Mouse (Mus musculus): Measurements from ENCODE around the gene S100a1. TPM values are rescaled to one million over a fixed set of nuclear protein-coding genes. Genes with fewer than 3 reads are reported as not detected.

Gene S100a1
- polyA plus RNA-seq (2012; rRNA removed), result 184 and 230 TPM in 2 replicates

DNA sequence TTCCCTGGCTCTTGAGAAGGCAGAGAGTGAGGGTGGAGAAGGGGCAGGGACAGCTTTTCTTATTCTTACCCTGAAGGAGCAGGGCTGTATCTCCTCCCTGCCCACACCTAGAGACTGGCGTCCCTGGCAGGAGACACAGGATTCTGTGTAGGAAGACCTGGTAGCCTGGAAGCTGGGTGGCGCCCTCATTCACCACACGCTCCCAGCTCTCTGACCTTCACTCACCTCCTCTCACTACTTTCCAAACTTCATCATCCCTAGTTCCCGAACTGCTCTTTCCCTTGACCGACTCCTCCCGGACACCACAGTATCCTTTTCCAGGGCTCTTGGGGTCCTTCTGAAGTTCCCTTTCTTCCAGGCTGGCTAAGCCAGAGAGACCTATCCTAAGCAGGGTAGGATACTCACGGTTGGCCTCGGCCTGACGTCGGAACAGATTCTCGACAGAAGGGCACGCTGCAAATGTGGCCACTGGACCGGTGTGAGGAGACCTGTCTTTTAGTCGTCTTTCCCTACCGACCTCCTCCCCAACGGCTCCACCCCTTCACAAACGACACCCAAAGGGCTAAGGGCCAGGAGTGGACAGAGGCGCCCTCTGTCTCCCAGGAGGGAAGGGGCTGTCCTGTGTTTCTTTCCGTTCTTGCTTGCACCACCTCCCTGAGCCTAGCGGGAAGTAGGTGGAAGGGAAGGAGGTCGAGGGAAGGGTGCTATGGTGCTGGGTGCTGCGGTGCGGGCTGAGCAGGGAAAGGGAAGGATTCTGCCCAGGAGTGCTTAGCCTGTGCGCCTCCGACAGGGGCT lies at the start of gene S100a1, which contains the start of gene S100a13:
Gene S100a1, minus strand, starts transcription at position 597 of the 795 bp plus-strand sequence.
Gene S100a13, plus strand, starts transcription at position 640 of the 795 bp plus-strand sequence.
- DNase-seq (ENCODE audit: low read depth), result no peak

DNA sequence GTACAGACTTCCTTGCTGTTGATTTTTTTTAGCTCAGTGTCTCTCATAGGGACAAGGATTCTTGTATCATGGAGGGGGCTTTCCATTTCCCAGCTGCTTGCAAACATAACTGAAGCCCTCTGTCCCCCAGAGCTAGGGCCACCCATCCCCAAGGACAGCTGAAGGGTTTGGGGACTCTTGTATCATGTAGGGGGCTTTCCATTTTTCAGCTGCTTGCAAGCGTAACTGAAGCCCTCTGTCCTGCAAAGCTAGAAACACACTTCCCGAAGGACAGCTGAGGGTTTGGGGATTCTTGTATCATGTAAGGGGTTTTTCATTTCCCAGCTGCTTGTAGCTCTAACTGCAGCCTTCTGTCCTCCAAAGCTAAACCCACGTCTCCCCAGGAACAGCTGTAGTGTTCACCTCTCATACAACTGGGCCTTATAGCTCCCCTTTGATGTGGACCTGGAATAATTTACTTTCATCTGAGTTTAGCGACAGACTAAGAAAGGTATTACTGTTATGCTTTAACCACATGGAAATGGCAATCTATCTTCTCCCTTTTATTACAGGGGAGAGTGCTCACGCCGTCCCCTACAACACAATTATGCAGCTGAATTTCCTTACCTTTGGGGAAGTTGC lies 45.9 kb upstream of the S100a1 start, which contains the start of gene S100a3:
Gene S100a3, plus strand, starts transcription at position 571 of the 621 bp plus-strand sequence.
- no peak for DNase-seq (ENCODE audit: low read depth)

DNA sequence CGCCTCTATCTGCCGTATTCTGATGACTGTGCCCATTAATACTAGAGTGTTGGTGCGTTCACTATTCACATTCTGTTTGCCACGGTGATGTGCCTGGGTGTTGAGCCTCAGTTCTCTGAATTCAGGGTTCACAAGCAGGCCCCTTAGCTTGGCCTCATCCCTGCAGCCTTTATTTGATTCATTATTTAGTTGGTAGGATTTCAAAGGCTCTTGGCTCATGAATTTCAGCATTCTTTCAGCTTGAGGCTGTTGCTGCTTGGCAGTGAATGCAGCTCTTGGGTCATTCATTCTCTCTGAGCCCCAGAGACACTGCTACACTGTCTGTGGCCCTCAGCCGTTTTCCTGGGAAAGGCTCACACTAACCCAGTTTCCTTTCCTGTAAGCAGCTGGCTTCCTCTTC lies 41.8 kb upstream of the S100a1 start:
- no peak for DNase-seq (ENCODE audit: low read depth)

DNA sequence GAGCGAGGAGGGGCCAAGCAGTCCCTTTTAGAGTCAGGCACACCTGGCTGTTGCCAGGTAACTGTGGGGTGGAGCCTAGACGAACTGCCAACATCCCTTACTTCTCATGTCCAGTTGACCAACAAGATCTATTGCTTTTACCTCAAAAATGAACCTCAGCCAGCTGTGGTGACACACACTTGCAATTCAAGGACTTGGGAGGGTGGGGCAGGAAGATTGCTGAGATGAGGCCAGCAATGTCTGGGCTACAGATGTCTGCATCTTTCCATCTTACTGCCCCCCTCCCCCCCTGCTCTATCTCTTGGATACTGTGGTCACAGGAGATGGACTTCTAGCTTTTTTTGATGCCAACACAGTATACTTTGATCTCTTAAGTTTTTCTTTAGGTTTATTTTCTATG lies 38.0 kb upstream of the S100a1 start:
- no peak for DNase-seq (ENCODE audit: low read depth)

DNA sequence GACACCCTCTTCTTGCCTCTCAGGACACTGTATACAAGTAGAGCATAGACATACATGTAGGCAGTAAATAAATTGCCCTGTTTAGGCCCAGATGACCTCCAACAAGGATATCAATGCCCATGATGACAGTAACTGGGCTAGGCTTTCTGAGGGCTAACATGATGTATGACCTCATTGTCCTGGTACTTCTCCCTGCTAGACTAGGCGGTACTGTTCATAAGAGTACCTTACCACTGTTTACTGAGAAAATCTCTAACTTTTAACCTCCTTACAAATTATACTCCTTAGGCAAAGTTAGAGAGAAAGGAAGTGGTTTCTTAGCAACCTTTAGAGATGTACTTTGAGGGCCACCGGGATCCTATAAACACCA lies 36.2 kb upstream of the S100a1 start:
- no peak for DNase-seq (ENCODE audit: low read depth)

DNA sequence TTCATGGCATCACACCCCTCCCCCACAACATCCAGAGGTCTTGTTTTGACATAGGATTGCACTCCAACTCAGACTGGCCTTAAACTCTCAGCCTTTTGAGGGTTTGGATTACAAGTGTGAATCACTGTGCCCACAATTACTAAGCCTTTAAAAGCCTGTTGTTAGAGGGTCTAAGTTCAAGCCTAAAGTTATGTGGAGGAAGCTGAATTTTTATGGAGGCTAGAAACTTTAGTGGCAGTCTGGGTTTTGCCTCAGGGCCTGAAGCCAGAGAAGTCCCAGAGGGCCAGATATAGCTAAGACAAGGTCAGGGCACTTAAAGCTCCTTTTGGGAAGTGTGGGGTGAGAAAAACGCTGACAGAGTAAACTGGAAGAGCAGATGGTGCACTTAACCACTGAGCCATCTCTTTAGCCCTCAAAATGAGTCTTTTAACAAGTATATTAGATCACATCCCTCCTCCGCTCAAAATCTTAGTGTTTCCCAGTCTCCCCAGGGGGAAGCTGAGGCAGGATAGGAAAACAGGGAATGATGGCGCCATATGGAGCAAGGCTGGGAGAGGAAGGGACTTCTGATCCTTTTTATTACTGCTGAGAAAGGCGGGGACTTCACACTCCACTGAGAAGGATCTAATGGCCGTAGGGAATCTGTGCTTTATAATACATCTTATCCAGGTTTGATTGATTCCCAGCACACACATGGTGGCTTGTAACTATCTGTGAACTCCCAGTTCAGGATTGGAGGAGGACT lies 35.7 kb upstream of the S100a1 start:
- DNase-seq (ENCODE audit: low read depth), result no peak

DNA sequence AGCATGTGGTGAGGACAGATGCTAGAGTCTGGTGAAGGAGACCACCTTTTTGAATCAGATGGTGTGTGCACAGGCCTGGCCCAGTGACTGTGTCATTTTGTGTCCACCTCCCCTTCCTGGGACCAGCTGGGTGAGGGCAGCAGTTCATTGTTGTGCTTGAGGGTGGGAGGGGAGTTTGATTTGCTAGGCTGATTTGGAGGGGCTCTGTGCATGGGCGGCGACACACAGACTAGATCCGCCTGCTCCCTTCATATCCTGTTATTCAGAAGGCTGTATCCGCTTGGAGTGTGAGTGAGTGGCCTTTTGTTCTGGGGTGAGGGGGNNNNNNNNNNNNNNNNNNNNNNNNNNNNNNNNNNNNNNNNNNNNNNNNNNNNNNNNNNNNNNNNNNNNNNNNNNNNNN lies 26.7 kb upstream of the S100a1 start:
- no peak for DNase-seq (ENCODE audit: low read depth)

DNA sequence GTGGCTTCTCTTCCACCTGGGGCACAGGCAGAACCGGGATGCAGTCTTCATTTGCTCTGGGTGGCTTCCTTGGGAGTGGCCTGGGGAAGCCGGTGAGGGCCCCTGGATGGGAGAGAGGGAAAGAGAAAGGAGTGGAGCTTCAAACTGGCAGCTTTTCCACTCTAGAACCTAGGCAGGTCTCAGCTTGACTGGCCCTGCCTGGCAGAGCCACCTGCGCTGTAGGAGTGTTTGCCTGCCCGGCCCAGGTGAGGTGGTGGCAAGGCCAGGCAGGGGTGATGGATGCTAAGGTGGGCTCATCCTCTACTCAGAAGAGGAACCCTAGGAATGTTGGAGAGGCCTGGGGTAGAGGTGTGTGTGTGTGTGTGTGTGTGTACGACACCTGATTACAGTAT lies 23.7 kb upstream of the S100a1 start:
- no peak for DNase-seq (ENCODE audit: low read depth)

DNA sequence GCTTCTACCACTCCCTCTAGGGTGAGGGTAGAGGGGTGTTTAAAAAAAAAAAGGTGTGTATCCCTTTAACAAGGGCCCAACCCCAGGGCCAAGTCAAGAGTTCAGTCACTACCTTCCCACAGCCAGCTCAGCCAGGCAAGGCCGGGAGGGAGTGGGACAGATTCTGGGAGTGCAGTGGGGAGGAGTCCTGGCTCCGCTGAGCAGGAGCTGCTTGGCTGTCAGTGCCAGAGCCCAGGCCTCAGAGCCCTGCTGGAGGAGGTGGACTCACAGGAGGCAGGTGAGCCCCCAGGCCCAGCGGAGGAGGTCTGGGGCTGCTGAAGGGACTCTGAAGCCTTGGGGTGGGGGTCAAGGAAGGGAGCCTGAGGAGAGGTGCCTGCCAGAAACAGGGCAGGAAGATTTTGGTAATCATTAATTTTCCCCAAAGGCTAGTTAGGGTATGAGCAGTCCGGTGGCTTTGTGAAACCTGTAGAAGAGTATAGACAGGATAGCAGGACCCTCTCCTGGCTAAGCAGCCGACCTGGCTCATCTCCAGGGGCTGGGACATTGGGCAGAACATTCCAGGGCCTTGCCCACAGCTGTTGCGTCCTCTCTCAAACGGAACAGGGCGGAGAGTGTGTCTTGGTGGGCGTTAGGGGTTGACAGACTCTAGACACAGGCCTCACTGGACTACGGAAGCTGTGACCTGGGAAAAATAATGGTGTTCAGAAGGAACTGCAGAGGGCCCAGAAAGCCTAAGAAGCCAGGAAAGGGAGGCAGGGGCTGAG lies 23.1 kb upstream of the S100a1 start, which contains the start of gene S100a16:
Gene S100a16, plus strand, starts transcription at position 114 of the 764 bp plus-strand sequence.
- no peak for DNase-seq (ENCODE audit: low read depth)

DNA sequence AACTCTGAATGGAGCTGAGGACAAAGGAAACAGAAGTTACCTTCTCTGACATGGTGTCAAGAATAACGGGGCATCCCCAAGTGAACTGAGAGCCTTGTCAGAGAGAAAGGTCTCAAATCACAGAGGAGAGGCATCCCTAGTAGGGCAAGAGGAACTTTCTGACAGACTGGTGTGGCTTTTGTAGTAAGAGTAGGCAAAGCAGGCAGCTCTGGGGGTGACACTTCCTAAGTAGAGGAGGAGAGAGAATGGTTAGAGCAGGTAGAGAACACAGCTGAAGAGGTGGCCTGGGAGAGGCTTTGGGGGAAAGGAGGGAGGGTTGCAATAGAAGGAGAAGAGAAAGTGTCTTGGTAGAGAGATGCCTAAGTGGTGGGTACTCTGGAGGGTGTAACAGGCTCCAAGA lies 21.3 kb upstream of the S100a1 start:
- DNase-seq (ENCODE audit: low read depth), result no peak

DNA sequence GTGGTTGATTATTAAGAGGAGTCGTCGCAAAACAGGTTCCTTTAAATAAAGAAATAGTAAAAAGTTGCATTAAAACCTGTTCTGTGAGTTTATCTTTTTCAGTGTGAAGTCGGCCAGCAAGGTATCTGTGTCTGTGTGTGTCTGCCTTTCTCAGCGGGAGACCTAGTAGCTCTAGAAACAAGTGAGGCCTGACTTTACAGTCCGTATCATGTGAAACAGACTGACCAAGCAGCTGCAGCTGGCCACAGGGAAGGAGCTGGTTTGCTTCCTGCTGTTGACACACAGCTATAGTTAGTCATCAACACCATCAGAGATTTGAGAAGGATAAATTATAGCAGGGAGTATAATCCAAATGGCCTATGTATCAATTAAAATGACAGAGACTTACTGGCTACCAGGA lies 17.5 kb upstream of the S100a1 start:
- DNase-seq (ENCODE audit: low read depth), result no peak

DNA sequence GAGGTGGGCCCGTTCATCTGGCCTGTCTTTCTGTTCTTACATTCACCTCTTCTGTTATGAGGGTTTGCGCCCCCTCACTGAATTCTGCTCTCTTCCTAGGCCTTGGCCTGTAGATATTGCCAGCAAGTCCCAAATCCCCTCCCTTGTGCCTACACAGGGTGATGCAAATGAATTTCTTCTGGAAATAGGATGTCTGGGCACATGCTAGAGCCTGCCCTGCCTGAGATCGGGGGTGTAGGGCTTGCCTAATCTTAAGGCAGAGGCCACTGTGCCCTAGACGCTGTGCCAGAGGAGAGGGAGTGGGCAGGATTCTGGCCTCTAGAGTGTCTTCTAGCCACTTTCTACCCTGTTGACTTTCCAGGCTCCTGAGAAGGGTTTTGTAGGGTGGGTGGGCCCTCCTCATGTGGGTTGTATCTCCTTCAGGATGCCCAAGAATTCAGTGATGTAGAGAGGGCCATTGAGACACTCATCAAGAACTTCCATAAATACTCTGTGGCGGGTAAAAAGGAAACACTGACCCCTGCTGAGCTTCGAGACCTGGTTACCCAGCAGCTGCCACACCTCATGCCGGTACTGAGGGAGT lies 13.2 kb upstream of the S100a1 start:
- DNase-seq (ENCODE audit: low read depth), result no peak

DNA sequence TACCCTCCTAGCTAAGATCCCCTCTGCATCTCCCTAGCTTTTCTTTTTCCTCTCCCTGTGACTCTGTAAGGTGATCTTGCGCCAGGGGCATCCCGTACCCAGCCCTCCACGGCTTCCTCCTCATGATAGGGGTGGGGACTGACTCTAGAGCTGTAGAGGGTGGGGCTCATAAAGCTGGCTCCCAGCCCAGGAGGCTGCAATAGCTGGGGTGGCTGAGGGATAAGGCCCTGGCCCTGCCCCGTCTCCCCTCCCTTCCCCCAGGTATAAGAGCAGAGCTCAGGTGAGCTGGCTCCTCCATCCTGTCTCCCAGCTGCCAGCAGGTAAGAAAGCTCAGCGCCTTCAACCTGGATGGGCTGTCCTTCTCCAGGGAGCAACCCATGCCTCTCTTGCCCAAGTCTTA lies 12.4 kb upstream of the S100a1 start, which contains the start of gene S100a14:
Gene S100a14, plus strand, starts transcription at position 277 of the 400 bp plus-strand sequence.
- DNase-seq (ENCODE audit: low read depth), result no peak

DNA sequence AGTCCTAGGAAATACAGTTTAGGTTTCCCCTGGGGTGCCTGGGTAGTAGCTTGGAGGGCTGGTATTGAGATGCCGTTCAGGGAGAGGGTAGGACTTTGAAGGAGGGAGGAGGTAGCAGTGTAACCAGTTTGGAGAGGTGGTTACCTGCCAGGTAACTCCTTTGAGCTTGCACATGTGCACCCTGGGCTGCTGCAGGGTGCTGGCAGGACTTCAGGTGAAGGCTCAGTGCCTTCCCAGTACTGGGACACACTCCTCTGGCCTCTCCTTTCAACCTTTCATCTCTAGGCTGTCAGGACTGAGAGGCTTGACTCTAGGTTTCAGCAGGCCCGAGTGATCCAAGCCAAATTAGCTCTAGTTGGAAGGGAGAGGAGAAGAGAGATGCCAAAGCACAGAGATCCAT lies 11.9 kb upstream of the S100a1 start:
- no peak for DNase-seq (ENCODE audit: low read depth)

DNA sequence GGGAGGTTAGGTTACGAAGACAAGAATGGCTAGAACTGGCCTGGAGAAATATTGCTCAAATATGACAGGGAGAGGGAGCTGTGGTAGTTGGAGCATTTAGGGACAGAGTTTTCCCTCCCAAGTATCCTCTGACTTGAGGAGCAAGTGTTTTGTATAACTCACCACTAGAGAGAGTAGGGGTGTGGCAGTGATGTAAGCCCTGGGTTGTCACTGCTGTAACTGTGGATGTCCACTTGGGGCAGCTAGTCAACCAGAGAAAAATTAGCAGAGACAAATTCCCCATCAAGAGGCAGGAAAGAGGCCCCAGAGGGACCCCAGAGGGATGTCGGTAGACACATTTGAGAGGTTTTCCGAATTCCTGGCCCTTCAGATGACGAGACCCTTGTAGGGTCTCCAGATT lies 11.2 kb upstream of the S100a1 start:
- no peak for DNase-seq (ENCODE audit: low read depth)

DNA sequence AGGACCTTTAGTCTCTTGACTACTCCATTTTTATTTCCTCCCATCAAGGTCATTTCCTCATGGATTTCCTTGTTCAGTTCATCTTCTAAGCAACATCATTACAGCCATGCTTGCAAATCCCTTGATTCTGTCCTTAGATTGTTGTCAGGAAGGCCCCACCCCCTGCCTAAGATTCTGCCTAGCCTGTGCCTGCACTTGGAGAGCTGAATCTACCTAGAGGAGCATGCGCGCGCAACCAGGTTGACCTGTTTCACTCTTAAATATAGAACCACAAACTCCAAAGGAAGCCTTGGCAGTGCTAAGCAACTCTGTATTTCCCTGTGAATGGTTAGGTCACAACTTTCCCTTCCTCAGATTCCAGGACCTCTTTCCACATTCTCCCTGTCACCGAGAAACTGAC lies 3.5 kb upstream of the S100a1 start:
- DNase-seq (ENCODE audit: low read depth), result no peak

DNA sequence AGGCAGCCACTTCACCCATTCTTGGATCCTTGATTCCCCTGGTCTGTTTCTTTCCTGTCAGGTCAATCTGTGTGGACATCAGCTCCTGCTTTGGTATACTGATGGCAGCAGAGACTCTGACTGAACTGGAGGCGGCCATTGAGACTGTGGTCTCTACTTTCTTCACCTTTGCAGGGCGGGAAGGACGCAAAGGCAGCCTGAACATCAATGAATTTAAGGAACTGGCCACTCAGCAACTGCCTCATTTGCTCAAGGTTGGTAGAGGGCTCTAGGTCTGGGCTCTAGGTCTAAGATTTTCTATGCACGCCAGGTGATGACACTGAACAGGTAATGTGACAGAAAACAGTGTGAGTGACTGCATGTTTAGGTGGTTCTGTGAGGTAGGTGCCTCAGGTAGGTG lies 1.6 kb upstream of the S100a1 start:
- no peak for DNase-seq (ENCODE audit: low read depth)

DNA sequence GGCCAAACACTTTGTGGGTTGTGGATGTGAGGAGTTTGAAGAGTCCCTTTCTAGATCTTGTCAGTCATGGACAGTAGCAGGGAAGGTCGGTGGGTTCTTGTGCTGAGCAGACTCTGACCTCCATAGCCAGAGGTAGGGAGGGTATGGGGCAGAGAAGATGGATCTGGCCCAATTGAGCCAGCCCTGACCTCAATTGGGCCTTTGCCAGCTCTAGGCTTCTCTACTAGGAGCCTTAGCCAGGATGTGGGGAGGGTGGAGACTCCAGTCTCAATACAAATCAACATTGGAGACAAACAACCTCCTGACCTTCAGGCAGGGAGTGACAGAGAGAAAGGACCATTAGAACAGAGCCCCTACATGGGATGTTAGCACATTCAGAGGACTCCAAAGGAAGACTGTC lies 1.1 kb upstream of the S100a1 start:
- no peak for DNase-seq (ENCODE audit: low read depth)

DNA sequence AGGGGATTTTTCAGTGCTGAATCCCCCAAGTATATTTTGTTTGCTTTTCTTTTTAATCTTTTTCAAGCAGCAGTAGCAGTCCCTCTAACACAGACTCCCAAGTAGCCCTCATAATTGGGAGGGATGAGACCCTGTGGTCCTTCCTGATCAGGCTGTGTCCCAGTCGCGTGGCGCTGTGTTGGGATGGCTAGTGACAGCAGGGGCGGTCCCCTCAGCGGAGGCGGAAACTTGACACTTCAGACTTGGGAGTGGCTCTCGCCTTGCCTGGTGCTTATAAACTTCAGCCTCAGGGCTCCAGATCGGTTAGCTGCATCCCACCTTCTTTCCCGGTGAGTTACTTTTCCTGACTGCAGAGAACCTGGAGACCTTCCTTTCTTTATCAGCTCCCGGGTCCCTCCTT lies 499 bp upstream of the S100a1 start:
- no peak for DNase-seq (ENCODE audit: low read depth)

DNA sequence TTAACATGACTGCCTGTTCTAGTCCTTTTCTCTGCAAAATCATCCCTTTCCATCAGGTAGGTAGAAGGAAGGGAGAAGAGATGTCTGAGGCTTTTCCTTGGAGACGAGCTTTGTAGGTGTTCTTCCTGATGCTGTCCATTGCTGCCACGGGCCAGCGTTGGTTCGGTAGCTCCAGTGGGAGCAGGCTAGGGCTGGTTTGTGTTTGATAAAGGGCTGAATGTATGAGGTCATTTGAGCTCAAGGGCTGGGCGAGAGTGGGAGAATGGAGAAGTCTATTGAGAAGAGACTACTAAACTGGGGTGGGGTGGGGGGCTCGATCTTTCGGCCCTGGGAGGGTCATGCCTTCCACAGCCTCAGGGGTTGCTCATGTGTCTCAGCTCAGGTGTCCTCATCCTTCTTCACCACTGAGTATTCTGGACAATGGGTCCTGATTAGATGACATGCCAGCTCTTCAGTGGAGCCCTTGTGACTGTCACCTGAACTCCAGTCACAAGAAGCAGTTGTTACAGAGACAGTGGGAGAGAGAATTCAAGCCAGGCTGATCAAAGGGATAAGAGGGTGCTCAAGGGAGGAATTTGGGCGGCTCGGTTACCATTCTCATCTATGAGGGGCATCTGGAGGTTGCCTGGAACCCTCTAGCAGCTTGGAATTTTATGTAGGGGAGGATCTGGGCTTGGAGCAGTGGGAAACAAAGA lies 1.1 kb downstream of the S100a1 start:
- DNase-seq (ENCODE audit: low read depth), result no peak

DNA sequence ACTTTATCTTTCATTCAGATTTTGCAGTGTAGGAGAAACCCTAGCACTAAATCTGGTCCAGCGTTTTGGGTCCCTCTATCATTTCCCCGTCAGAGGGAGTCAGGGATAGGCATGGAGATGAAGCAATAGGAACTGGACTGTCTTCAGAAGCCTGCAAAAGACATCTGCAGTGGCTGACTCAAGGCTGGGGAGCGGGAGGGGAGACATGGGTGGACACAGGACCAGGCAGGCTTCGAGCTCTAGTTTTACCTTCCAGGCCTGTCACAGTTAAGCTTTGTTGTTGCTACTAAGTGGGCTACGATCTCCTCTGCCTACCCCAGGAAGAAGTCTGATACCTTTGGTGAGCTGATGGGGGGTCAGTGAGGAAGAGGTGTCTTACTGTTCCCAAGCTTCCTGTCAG lies 1.9 kb downstream of the S100a1 start:
- no peak for DNase-seq (ENCODE audit: low read depth)

All from gonadal fat pad, adult 2 months (tissue).